Mouse (Mus musculus): ENCODE measurements around the gene Defb45. TPM values are rescaled to one million over a fixed set of nuclear protein-coding genes. Genes with fewer than 3 reads are reported as not detected.

Defb45 gene
- polyA plus RNA-seq, 1 experiment from 2014 or later: not detected

GRCm38 (mm10) chr2:152617374-152617773 is 18.2 kb upstream of the Defb45 start:
- H3K4me2 ChIP-seq (ENCODE audit: low read length): no peak overlapping the region
- ATAC-seq: no peak
- no peak overlapping the region for H3K27ac ChIP-seq (ENCODE audit: low read depth, low read length)
- H3K9me3 ChIP-seq (replicated peaks; ENCODE audit: control insufficient read depth, low read length): no peaks in the 10 kb centered on the region
- H3K4me1 ChIP-seq (ENCODE audit: control insufficient read depth, insufficient read depth, low read length): no peaks in the 10 kb centered on the region
- DNase-seq (ENCODE audit: low spot score): no peak
- H3K9ac ChIP-seq (ENCODE audit: low read length): no peak overlapping the region
- H3K36me3 ChIP-seq (ENCODE audit: control insufficient read depth, insufficient read depth, low read length): no peaks in the 10 kb centered on the region
- WGBS: 55% methylated on average over 5 of the region's 5 CpGs
- H3K4me3 ChIP-seq (ENCODE audit: low read depth, low read length): no peak overlapping the region
- H3K27me3 ChIP-seq (replicated peaks; ENCODE audit: control insufficient read depth, insufficient read depth, low read length): no peaks in the 10 kb centered on the region

GRCm38 (mm10) chr2:152616470-152616869 is 17.3 kb upstream of the Defb45 start:
- no peaks in the 10 kb centered on the region for H3K9me3 ChIP-seq (replicated peaks; ENCODE audit: control insufficient read depth, low read length)
- no peak overlapping the region for H3K9ac ChIP-seq (ENCODE audit: low read length)
- ATAC-seq (no peak), DNase-seq (ENCODE audit: low spot score) (no peak)
- H3K4me2 ChIP-seq (ENCODE audit: low read length): no peak overlapping the region
- no peaks in the 10 kb centered on the region for H3K4me1 ChIP-seq (ENCODE audit: control insufficient read depth, insufficient read depth, low read length)
- H3K27me3 ChIP-seq (replicated peaks; ENCODE audit: control insufficient read depth, insufficient read depth, low read length): no peaks in the 10 kb centered on the region
- H3K4me3 ChIP-seq (ENCODE audit: low read depth, low read length): no peak overlapping the region
- H3K36me3 ChIP-seq (ENCODE audit: control insufficient read depth, insufficient read depth, low read length): no peaks in the 10 kb centered on the region
- no peak overlapping the region for H3K27ac ChIP-seq (ENCODE audit: low read depth, low read length)
- 88% methylated on average over 6 of the region's 6 CpGs for WGBS

GRCm38 (mm10) chr2:152615563-152615962 is 16.4 kb upstream of the Defb45 start:
- Histone ChIP-seq H3K27ac (ENCODE audit: low read depth, low read length) (no peak overlapping the region), H3K4me1 (ENCODE audit: control insufficient read depth, insufficient read depth, low read length) (no peaks in the 10 kb centered on the region), H3K36me3 (ENCODE audit: control insufficient read depth, insufficient read depth, low read length) (no peaks in the 10 kb centered on the region), H3K9ac (ENCODE audit: low read length) (no peak overlapping the region), H3K27me3 (replicated peaks; ENCODE audit: control insufficient read depth, insufficient read depth, low read length) (no peaks in the 10 kb centered on the region), H3K9me3 (replicated peaks; ENCODE audit: control insufficient read depth, low read length) (no peaks in the 10 kb centered on the region), H3K4me3 (ENCODE audit: low read depth, low read length) (no peak overlapping the region), H3K4me2 (ENCODE audit: low read length) (no peak overlapping the region)
- DNase-seq (ENCODE audit: low spot score) (peak; percentile 89), ATAC-seq (peak; percentile 67)
- WGBS: 11% methylated on average over 7 of the region's 7 CpGs

- WGBS: 33% methylated on average over 8 of the region's 8 CpGs
- Histone ChIP-seq H3K9ac (ENCODE audit: low read length) (no peak overlapping the region), H3K9me3 (replicated peaks; ENCODE audit: control insufficient read depth, low read length) (no peaks in the 10 kb centered on the region), H3K4me3 (ENCODE audit: low read depth, low read length) (no peak overlapping the region), H3K27ac (ENCODE audit: low read depth, low read length) (no peak overlapping the region), H3K36me3 (ENCODE audit: control insufficient read depth, insufficient read depth, low read length) (no peaks in the 10 kb centered on the region), H3K4me1 (ENCODE audit: control insufficient read depth, insufficient read depth, low read length) (no peaks in the 10 kb centered on the region), H3K4me2 (ENCODE audit: low read length) (no peak overlapping the region), H3K27me3 (replicated peaks; ENCODE audit: control insufficient read depth, insufficient read depth, low read length) (no peaks in the 10 kb centered on the region)
- DNase-seq (ENCODE audit: low spot score) (peak; percentile 22), ATAC-seq (peak; percentile 54)
These were observed 13.0 kb upstream of the Defb45 start for GRCm38 (mm10) chr2:152612193-152612592.

- Histone ChIP-seq H3K9me3 (replicated peaks; ENCODE audit: control insufficient read depth, low read length) (no peaks in the 10 kb centered on the region), H3K9ac (ENCODE audit: low read length) (no peak overlapping the region), H3K36me3 (ENCODE audit: control insufficient read depth, insufficient read depth, low read length) (no peaks in the 10 kb centered on the region), H3K4me2 (ENCODE audit: low read length) (no peak overlapping the region), H3K27me3 (replicated peaks; ENCODE audit: control insufficient read depth, insufficient read depth, low read length) (no peaks in the 10 kb centered on the region), H3K4me3 (ENCODE audit: low read depth, low read length) (no peak overlapping the region), H3K27ac (ENCODE audit: low read depth, low read length) (no peak overlapping the region), H3K4me1 (ENCODE audit: control insufficient read depth, insufficient read depth, low read length) (no peaks in the 10 kb centered on the region)
- ATAC-seq (no peak), DNase-seq (ENCODE audit: low spot score) (no peak)
- WGBS: 89% methylated on average over 1 of the region's 1 CpGs
These were observed 9.5 kb upstream of the Defb45 start for GRCm38 (mm10) chr2:152608719-152609118.

- no peaks in the 10 kb centered on the region for H3K27me3 ChIP-seq (replicated peaks; ENCODE audit: control insufficient read depth, insufficient read depth, low read length)
- WGBS: 86% methylated on average over 6 of the region's 6 CpGs
These were observed 8.5 kb upstream of the Defb45 start for GRCm38 (mm10) chr2:152607746-152608145.

GRCm38 (mm10) chr2:152604057-152604456 is 4.9 kb upstream of the Defb45 start, which contains the start of gene Defb36:
Gene Defb36 (plus strand): TSS chr2:152604327.
- WGBS: 86% methylated on average over 15 of the region's 15 CpGs
- Histone ChIP-seq H3K36me3 (ENCODE audit: control insufficient read depth, insufficient read depth, low read length) (no peaks in the 10 kb centered on the region), H3K9me3 (replicated peaks; ENCODE audit: control insufficient read depth, low read length) (no peaks in the 10 kb centered on the region), H3K27me3 (replicated peaks; ENCODE audit: control insufficient read depth, insufficient read depth, low read length) (no peaks in the 10 kb centered on the region), H3K4me2 (ENCODE audit: low read length) (no peak within 1 kb of the TSS), H3K9ac (ENCODE audit: low read length) (no peak within 1 kb of the TSS), H3K27ac (ENCODE audit: low read depth, low read length) (no peak within 1 kb of the TSS), H3K4me3 (ENCODE audit: low read depth, low read length) (no peak within 1 kb of the TSS), H3K4me1 (ENCODE audit: control insufficient read depth, insufficient read depth, low read length) (no peaks in the 10 kb centered on the region)
- ATAC-seq: no peak
- DNase-seq (ENCODE audit: low spot score): no peak

More at GRCm38 (mm10) chr2:152607746-152608145, 8.5 kb upstream of the Defb45 start:
- H3K27ac ChIP-seq (ENCODE audit: low read depth, low read length): no peak overlapping the region
- H3K36me3 ChIP-seq (ENCODE audit: control insufficient read depth, insufficient read depth, low read length): no peaks in the 10 kb centered on the region
- H3K4me1 ChIP-seq (ENCODE audit: control insufficient read depth, insufficient read depth, low read length): no peaks in the 10 kb centered on the region
- ATAC-seq (no peak), DNase-seq (ENCODE audit: low spot score) (no peak)
- H3K4me3 ChIP-seq (ENCODE audit: low read depth, low read length): no peak overlapping the region
- H3K9me3 ChIP-seq (replicated peaks; ENCODE audit: control insufficient read depth, low read length): no peaks in the 10 kb centered on the region
- H3K9ac ChIP-seq (ENCODE audit: low read length): no peak overlapping the region
- H3K4me2 ChIP-seq (ENCODE audit: low read length): no peak overlapping the region

- Histone ChIP-seq H3K4me2 (ENCODE audit: low read length) (no peak overlapping the region), H3K4me3 (ENCODE audit: low read depth, low read length) (no peak overlapping the region), H3K36me3 (ENCODE audit: control insufficient read depth, insufficient read depth, low read length) (no peaks in the 10 kb centered on the region), H3K27me3 (replicated peaks; ENCODE audit: control insufficient read depth, insufficient read depth, low read length) (no peaks in the 10 kb centered on the region), H3K9ac (ENCODE audit: low read length) (no peak overlapping the region), H3K4me1 (ENCODE audit: control insufficient read depth, insufficient read depth, low read length) (no peaks in the 10 kb centered on the region), H3K27ac (ENCODE audit: low read depth, low read length) (no peak overlapping the region), H3K9me3 (replicated peaks; ENCODE audit: control insufficient read depth, low read length) (no peaks in the 10 kb centered on the region)
- 74% methylated on average over 4 of the region's 4 CpGs for WGBS
- no peak for DNase-seq (ENCODE audit: low spot score)
- no peak for ATAC-seq
These were observed 2.2 kb upstream of the Defb45 start for GRCm38 (mm10) chr2:152601275-152601960.

GRCm38 (mm10) chr2:152600076-152600475 is 877 bp upstream of the Defb45 start:
- DNase-seq (ENCODE audit: low spot score) (no peak), ATAC-seq (no peak)
- H3K4me2 ChIP-seq (ENCODE audit: low read length): no peak overlapping the region
- H3K4me3 ChIP-seq (ENCODE audit: low read depth, low read length): no peak overlapping the region
- no peaks in the 10 kb centered on the region for H3K27me3 ChIP-seq (replicated peaks; ENCODE audit: control insufficient read depth, insufficient read depth, low read length)
- no peaks in the 10 kb centered on the region for H3K36me3 ChIP-seq (ENCODE audit: control insufficient read depth, insufficient read depth, low read length)
- H3K27ac ChIP-seq (ENCODE audit: low read depth, low read length): no peak overlapping the region
- no peak overlapping the region for H3K9ac ChIP-seq (ENCODE audit: low read length)
- no peaks in the 10 kb centered on the region for H3K4me1 ChIP-seq (ENCODE audit: control insufficient read depth, insufficient read depth, low read length)
- no peaks in the 10 kb centered on the region for H3K9me3 ChIP-seq (replicated peaks; ENCODE audit: control insufficient read depth, low read length)
- WGBS: 90% methylated on average over 6 of the region's 6 CpGs

All from forebrain, embryonic 14.5 days (tissue).